Mouse (Mus musculus) monocyte, adult 5-6 weeks (primary cell): ENCODE results near the gene Ctns. TPM values are rescaled to one million over a fixed set of nuclear protein-coding genes. Genes with fewer than 3 reads are reported as not detected.

Experiments
- ATAC-seq: fragments of 153-309, 156-312 bp; replicated peaks from 2 replicates; pipeline ENCODE4 v1.8.0; 2017; ENCODE audit warnings: mild to moderate bottlenecking; ENCODE audit not compliant: low TSS enrichment, insufficient number of reproducible peaks, severe bottlenecking, poor library complexity, low FRiP score
- total RNA-seq: library from RNA; stranded (forward); fragments of 200-1000, 200-491, 200-594 nt; gene quantifications from 3 replicates; pipeline ENCODE4 v1.2.3, GENCODE M21; 2017

The Ctns gene
- total RNA-seq, 1 experiment from 2014 or later: 15.6 TPM

GRCm38 (mm10) chr11:73155071-73155470 lies 43.8 kb downstream of the Ctns start:
- no peak for ATAC-seq

- no peak for ATAC-seq
Measured at GRCm38 (mm10) chr11:73148209-73148608, 50.6 kb downstream of the Ctns start.

- ATAC-seq: no peak
Measured at GRCm38 (mm10) chr11:73146975-73147365, 51.9 kb downstream of the Ctns start.

GRCm38 (mm10) chr11:73146026-73146974 lies 52.5 kb downstream of the Ctns start:
- ATAC-seq: no peak

- ATAC-seq: no peak
Measured at GRCm38 (mm10) chr11:73144261-73144681, 54.6 kb downstream of the Ctns start.

- ATAC-seq: peak; percentile 80
Measured at GRCm38 (mm10) chr11:73137591-73138501, 61.0 kb downstream of the Ctns start, which contains the start of gene Haspin. Gene Haspin, minus strand, starts transcription at chr11:73138294.

- no peak for ATAC-seq
Measured at GRCm38 (mm10) chr11:73137116-73137515, 61.7 kb downstream of the Ctns start.

- ATAC-seq: no peak
Measured at GRCm38 (mm10) chr11:73136587-73136986, 62.3 kb downstream of the Ctns start.

- ATAC-seq: no peak
Measured at GRCm38 (mm10) chr11:73134222-73134621, 64.6 kb downstream of the Ctns start.

Other genes starting within 250 kb of the Ctns start
- 107 to 245 TPM (median 115 TPM) in 3 replicates for gene Atp2a3, start 237.9 kb downstream of the Ctns start, total RNA-seq
- 6.3 to 18.7 TPM (median 15.6 TPM) in 3 replicates for gene P2rx1, start 199.9 kb downstream of the Ctns start, total RNA-seq
- gene Camkk1, start 180.0 kb downstream of the Ctns start, total RNA-seq: 2.6 to 4.0 TPM (median 3.0 TPM) in 3 replicates
- gene Ncbp3, start 151.3 kb downstream of the Ctns start, total RNA-seq: 11.5 to 18.1 TPM (median 14.0 TPM) in 3 replicates
- gene Itgae, start 108.5 kb downstream of the Ctns start, total RNA-seq: 1.7 to 2.4 TPM (median 1.8 TPM) in 3 replicates
- gene Haspin, start 60.7 kb downstream of the Ctns start, total RNA-seq: 6.3 to 16.9 TPM (median 6.5 TPM) in 3 replicates
- gene P2rx5, start 38.6 kb downstream of the Ctns start, total RNA-seq: 0.32 TPM in 1 of 3 replicates, not detected in the others
- 28.3 to 33.4 TPM (median 32.5 TPM) in 3 replicates for gene Emc6, start 22.0 kb downstream of the Ctns start, total RNA-seq
- gene Tax1bp3, start 22.0 kb downstream of the Ctns start, total RNA-seq: 14.2 to 15.7 TPM (median 14.6 TPM) in 3 replicates
- 0.64 to 3.0 TPM (median 1.2 TPM) in 3 replicates for gene Shpk, start 418 bp upstream of the Ctns start, total RNA-seq
- gene Trpv1, start 35.2 kb upstream of the Ctns start, total RNA-seq: not detected in 3 replicates
- gene Trpv3, start 68.3 kb upstream of the Ctns start, total RNA-seq: not detected in 3 replicates
- gene Aspa, start 130.6 kb upstream of the Ctns start, total RNA-seq: 0.49 to 12.6 TPM (median 6.0 TPM) in 3 replicates
- not detected in 3 replicates for gene Gm49340, start 130.7 kb upstream of the Ctns start, total RNA-seq
- gene Spata22, start 130.7 kb upstream of the Ctns start, total RNA-seq: not detected in 3 replicates
- gene Olfr20, start 151.7 kb upstream of the Ctns start, total RNA-seq: not detected in 3 replicates
- gene Olfr376, start 172.2 kb upstream of the Ctns start, total RNA-seq: not detected in 3 replicates
- not detected in 3 replicates for gene Olfr1, start 200.6 kb upstream of the Ctns start, total RNA-seq
- gene Olfr378, start 229.4 kb upstream of the Ctns start, total RNA-seq: not detected in 3 replicates